Mouse (Mus musculus) forebrain, embryonic 12.5 days (tissue): Measurements from ENCODE around the gene Ap1m1. TPM values are rescaled to one million over a fixed set of nuclear protein-coding genes. Genes with fewer than 3 reads are reported as not detected.

Source experiments
- ATAC-seq: fragments of 200-750 bp; cut with Nextera tagmentation; 2 replicates; pipeline ENCODE4 v1.8.0; 2017; ENCODE audit warnings: moderate TSS enrichment; ENCODE audit not compliant: low FRiP score
- H3K27ac ChIP-seq: fragments of 300-500 bp; sonication (generic); 2 replicates; pipeline ENCODE4 v1.5.1; 2016; ENCODE audit warnings: mild to moderate bottlenecking
- H3K27me3 ChIP-seq: fragments of 300-500 bp; sonication (generic); 2 replicates; pipeline ENCODE4 v1.6.1; 2016; ENCODE audit warnings: mild to moderate bottlenecking
- H3K36me3 ChIP-seq: fragments of 300-500 bp; sonication (generic); replicated peaks from 2 replicates; pipeline ENCODE4 v1.6.1; 2016; ENCODE audit warnings: mild to moderate bottlenecking
- H3K4me1 ChIP-seq: fragments of 300-500 bp; sonication (generic); 2 replicates; pipeline ENCODE4 v1.6.1; 2016
- H3K4me2 ChIP-seq: fragments of 300-500 bp; sonication (generic); 2 replicates; pipeline ENCODE4 v1.6.1; 2016; ENCODE audit warnings: mild to moderate bottlenecking, moderate library complexity
- H3K4me3 ChIP-seq: fragments of 300-500 bp; sonication (generic); replicated peaks from 2 replicates; pipeline ENCODE4 v1.5.1; 2016; ENCODE audit warnings: mild to moderate bottlenecking
- H3K9ac ChIP-seq: fragments of 300-500 bp; sonication (generic); 2 replicates; pipeline ENCODE4 v1.6.1; 2016; ENCODE audit warnings: mild to moderate bottlenecking
- H3K9me3 ChIP-seq: fragments of 300-500 bp; sonication (generic); 2 replicates; pipeline ENCODE4 v1.6.1; 2016
- WGBS: fragments of 180-500 bp; shearing (Covaris S2); methylation state at CpG from one replicate; pipeline ENCODE4 v1.1.7; 2016; 5-methylcytosine and 5-hydroxymethylcytosine counted together
- polyA plus RNA-seq: library from polyadenylated mRNA; unstranded; fragments of >200 nt; fragmentation: Nextera tagmentation; extraction: Ambion mirVana; gene quantifications from 2 replicates; pipeline ENCODE4 v1.2.1, GENCODE M21; 2016

Ap1m1 gene
- polyA plus RNA-seq, 1 experiment from 2014 or later = 193 TPM

- 81% methylated on average over 1 of the region's 1 CpGs for WGBS
These were observed 59.1 kb downstream of the Ap1m1 start for GRCm38 (mm10) chr8:72298928-72299327.

DNA sequence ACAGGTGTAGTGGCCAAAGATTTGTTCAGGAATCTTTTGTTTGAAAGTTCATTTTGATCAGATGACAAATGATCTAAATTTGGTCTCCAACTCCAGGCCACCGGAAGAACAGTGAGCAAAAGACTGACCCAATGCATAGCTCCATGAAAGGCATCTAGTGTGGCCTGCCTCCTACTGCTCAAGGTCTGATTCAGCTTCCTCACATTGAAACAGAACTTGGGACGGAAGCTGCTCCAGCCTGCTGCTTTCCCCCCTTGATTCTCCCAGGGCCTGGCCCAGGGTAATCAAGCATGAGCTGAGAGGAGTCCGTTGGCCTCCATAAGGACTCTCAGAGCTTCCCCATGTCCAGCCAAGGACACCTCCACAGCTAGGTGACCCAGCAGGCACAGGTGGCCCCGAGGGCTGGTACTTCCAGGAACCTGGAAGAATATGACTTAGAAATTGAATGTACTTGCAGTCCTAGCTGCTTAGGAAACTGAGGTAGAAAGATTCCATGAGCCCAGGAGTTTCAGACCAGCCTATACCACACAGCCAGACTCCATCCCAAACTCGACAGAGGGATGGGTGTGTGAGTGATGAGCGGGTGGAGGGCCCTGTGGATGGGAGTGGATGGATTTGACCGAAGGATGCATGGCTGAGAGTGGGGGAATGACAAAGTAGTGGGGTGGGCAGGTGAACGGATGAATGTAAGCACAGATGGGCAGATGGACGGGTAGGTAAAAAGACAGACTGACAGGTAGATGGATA is 61.0 kb downstream of the Ap1m1 start:
- Histone ChIP-seq H3K9ac (no peak overlapping the region), H3K27me3 (0 out of 2 replicates have a peak, but pooled peaks cover 5% of the 10 kb centered on the region), H3K4me1 (no peaks in the 10 kb centered on the region), H3K4me2 (no peak overlapping the region), H3K36me3 (no peaks in the 10 kb centered on the region), H3K9me3 (no peaks in the 10 kb centered on the region), H3K4me3 (no peak overlapping the region), H3K27ac (no peak overlapping the region)
- 85% methylated on average over 9 of the region's 9 CpGs for WGBS
- ATAC-seq = no peak

More at GRCm38 (mm10) chr8:72298928-72299327, 59.1 kb downstream of the Ap1m1 start:
- Histone ChIP-seq H3K4me1 (no peaks in the 10 kb centered on the region), H3K27me3 (no peaks in the 10 kb centered on the region), H3K27ac (no peak overlapping the region), H3K4me2 (no peak overlapping the region), H3K9ac (no peak overlapping the region), H3K9me3 (no peaks in the 10 kb centered on the region), H3K36me3 (no peaks in the 10 kb centered on the region), H3K4me3 (no peak overlapping the region)
- no peak for ATAC-seq

- no peak overlapping the region for H3K4me3 ChIP-seq
- H3K27ac ChIP-seq = no peak overlapping the region
- no peak for ATAC-seq
- 82% methylated on average over 5 of the region's 5 CpGs for WGBS
- H3K9ac ChIP-seq = no peak overlapping the region
- H3K36me3 ChIP-seq = no peaks in the 10 kb centered on the region
- H3K4me1 ChIP-seq = no peaks in the 10 kb centered on the region
- 0 out of 2 replicates have a peak, but pooled peaks cover 5% of the 10 kb centered on the region for H3K27me3 ChIP-seq
- H3K9me3 ChIP-seq = no peaks in the 10 kb centered on the region
- H3K4me2 ChIP-seq = no peak overlapping the region
These were observed 61.7 kb downstream of the Ap1m1 start for GRCm38 (mm10) chr8:72301497-72301896.

GRCm38 (mm10) chr8:72302986-72303612 is 63.3 kb downstream of the Ap1m1 start:
- H3K9me3 ChIP-seq = no peaks in the 10 kb centered on the region
- 0 out of 2 replicates have a peak, but pooled peaks cover 5% of the 10 kb centered on the region for H3K27me3 ChIP-seq
- H3K4me1 ChIP-seq = peaks cover 2% of the 10 kb centered on the region; the same call in 1 of the 2 replicates
- WGBS = 76% methylated on average over 8 of the region's 8 CpGs
- no peak overlapping the region for H3K27ac ChIP-seq
- H3K4me2 ChIP-seq = no peak overlapping the region
- H3K9ac ChIP-seq = no peak overlapping the region
- no peaks in the 10 kb centered on the region for H3K36me3 ChIP-seq
- ATAC-seq = no peak
- no peak overlapping the region for H3K4me3 ChIP-seq

- ATAC-seq = no peak
These were observed 63.8 kb downstream of the Ap1m1 start for GRCm38 (mm10) chr8:72303633-72304032.

GRCm38 (mm10) chr8:72305210-72305905 is 65.5 kb downstream of the Ap1m1 start, which contains the start of gene Gm10282:
Gm10282 (minus strand) TSS chr8:72305260.
- WGBS = 82% methylated on average over 16 of the region's 16 CpGs
- peaks cover 5% of the 10 kb centered on the region; the same call in 1 of the 2 replicates for H3K4me1 ChIP-seq
- H3K27ac ChIP-seq = no peak within 1 kb of the TSS
- no peaks in the 10 kb centered on the region for H3K9me3 ChIP-seq
- ATAC-seq = no peak
- no peak within 1 kb of the TSS for H3K4me3 ChIP-seq
- H3K27me3 ChIP-seq = 0 out of 2 replicates have a peak, but pooled peaks cover 5% of the 10 kb centered on the region
- H3K9ac ChIP-seq = no peak within 1 kb of the TSS
- no peak within 1 kb of the TSS for H3K4me2 ChIP-seq
- H3K36me3 ChIP-seq = no peaks in the 10 kb centered on the region

More at GRCm38 (mm10) chr8:72303633-72304032, 63.8 kb downstream of the Ap1m1 start:
- Histone ChIP-seq H3K36me3 (no peaks in the 10 kb centered on the region), H3K9me3 (no peaks in the 10 kb centered on the region), H3K4me2 (no peak overlapping the region), H3K4me1 (peaks cover 5% of the 10 kb centered on the region; the same call in 1 of the 2 replicates), H3K4me3 (no peak overlapping the region), H3K27me3 (0 out of 2 replicates have a peak, but pooled peaks cover 5% of the 10 kb centered on the region), H3K27ac (no peak overlapping the region), H3K9ac (no peak overlapping the region)
- 74% methylated on average over 8 of the region's 8 CpGs for WGBS

GRCm38 (mm10) chr8:72306913-72307312 is 67.1 kb downstream of the Ap1m1 start:
- Histone ChIP-seq H3K27me3 (0 out of 2 replicates have a peak, but pooled peaks cover 5% of the 10 kb centered on the region), H3K36me3 (no peaks in the 10 kb centered on the region), H3K4me1 (peaks cover 8% of the 10 kb centered on the region; the same call in 1 of the 2 replicates), H3K9ac (no peak overlapping the region), H3K4me2 (no peak overlapping the region), H3K27ac (no peak overlapping the region), H3K9me3 (no peaks in the 10 kb centered on the region), H3K4me3 (no peak overlapping the region)
- no peak for ATAC-seq
- 86% methylated on average over 5 of the region's 5 CpGs for WGBS

Other genes starting within 250 kb of the Ap1m1 start
- gene Cyp4f18, start 230.4 kb upstream of the Ap1m1 start, polyA plus RNA-seq = 0.35 and 1.6 TPM in 2 replicates
- gene Olfr372, start 198.8 kb upstream of the Ap1m1 start, polyA plus RNA-seq = not detected in 2 replicates
- gene Olfr373, start 156.8 kb upstream of the Ap1m1 start, polyA plus RNA-seq = not detected in 2 replicates
- gene Olfr374, start 133.0 kb upstream of the Ap1m1 start, polyA plus RNA-seq = 0.04 TPM in 1 of 2 replicates, not detected in the other
- gene Tpm4, start 105.0 kb upstream of the Ap1m1 start, polyA plus RNA-seq = 416 and 424 TPM in 2 replicates
- gene Rab8a, start 78.8 kb upstream of the Ap1m1 start, polyA plus RNA-seq = 121 and 127 TPM in 2 replicates
- not detected in 2 replicates for gene Hsh2d, start 50.4 kb upstream of the Ap1m1 start, polyA plus RNA-seq
- not detected in 2 replicates for gene Cib3, start 27.2 kb upstream of the Ap1m1 start, polyA plus RNA-seq
- not detected in 2 replicates for gene Gm11034, start 26.4 kb upstream of the Ap1m1 start, polyA plus RNA-seq
- gene Fam32a, start 20.3 kb upstream of the Ap1m1 start, polyA plus RNA-seq = 78.2 and 87.0 TPM in 2 replicates
- 34.4 and 36.6 TPM in 2 replicates for gene Gm10282, start 65.2 kb downstream of the Ap1m1 start, polyA plus RNA-seq
- gene Klf2, start 79.0 kb downstream of the Ap1m1 start, polyA plus RNA-seq = 4.6 and 5.0 TPM in 2 replicates
- 73.5 and 74.3 TPM in 2 replicates for gene Eps15l1, start 181.4 kb downstream of the Ap1m1 start, polyA plus RNA-seq
- gene Calr3, start 203.9 kb downstream of the Ap1m1 start, polyA plus RNA-seq = 1.1 and 1.6 TPM in 2 replicates
- 16.7 and 16.9 TPM in 2 replicates for gene 1700030K09Rik, start 203.9 kb downstream of the Ap1m1 start, polyA plus RNA-seq
- 77.3 and 84.0 TPM in 2 replicates for gene Cherp, start 235.2 kb downstream of the Ap1m1 start, polyA plus RNA-seq